Mouse (Mus musculus): ENCODE measurements around the gene Aicda.

DNA sequence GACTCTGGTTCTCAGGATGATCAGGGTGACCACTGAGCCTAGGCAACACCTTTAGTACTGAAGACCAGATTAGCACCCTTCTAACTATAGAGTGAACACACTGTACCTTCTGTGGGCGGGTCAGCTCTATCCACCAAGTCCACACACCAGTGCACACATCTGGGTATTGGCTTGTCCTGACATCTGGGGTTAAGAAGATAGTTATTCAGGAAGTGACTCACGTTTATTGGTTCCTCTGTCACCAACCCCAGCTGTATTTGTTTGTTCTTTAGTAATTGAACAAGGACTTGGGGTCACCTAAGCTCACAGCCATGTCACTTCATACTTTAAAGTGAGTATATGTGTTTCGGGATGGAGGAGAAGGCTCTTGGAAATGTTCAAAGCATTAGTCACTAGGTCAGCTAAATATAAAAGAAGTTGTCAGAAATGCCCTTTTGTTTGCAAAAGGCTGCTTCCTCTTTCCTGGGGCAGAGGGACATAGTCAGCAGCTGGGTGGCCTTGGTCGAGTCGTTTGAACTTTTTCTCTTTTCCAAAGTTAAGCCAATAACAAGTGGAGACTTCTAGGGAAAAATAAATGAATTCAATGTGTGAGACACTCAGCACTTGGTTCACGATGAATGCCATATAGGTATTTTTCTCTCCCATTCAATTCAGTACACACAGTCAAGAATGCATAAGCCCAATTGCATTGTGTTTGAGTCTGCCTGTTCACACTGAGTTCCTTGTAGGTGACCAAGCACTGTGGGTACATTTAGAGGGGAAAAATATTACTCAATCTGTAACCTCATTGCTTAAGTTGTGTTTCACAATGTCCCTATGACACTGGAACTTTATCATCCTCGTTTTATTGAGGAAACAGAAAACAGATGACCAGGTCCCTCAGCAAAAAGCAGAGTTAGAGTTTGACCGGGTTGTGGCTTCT is 17.4 kb downstream of the Aicda start:
- TF ChIP-seq POLR2A (IDR thresholded peaks at IDR 0.05; ENCODE audit: borderline replicate concordance, extremely low read depth, low read depth, low read length) (no peak), CTCF (IDR thresholded peaks at IDR 0.05; ENCODE audit: insufficient read depth, low read length) (no peak)

Data from lung, adult 2 months (tissue).